Mouse (Mus musculus): ENCODE data around the gene Nmur1. TPM values are rescaled to one million over a fixed set of nuclear protein-coding genes. Genes with fewer than 3 reads are reported as not detected.

Nmur1 gene
- polyA plus RNA-seq, 1 experiment from 2014 or later: not detected

GRCm38 (mm10) chr1:86442832-86443231, 16.8 kb upstream of the Nmur1 start:
- peak overlapping the region; percentile 51 for H3K4me3 ChIP-seq (ENCODE audit: low read depth, low read length)
- ATAC-seq (ENCODE audit: low read depth) (no peak; the same call in 1 of the 2 replicates), DNase-seq (ENCODE audit: low spot score) (no peak)
- H3K4me2 ChIP-seq (ENCODE audit: low read depth, low read length): peak overlapping the region; percentile 97
- peak overlapping the region; percentile 100 for H3K27ac ChIP-seq (replicated peaks; ENCODE audit: low read depth, low read length)
- H3K9me3 ChIP-seq (ENCODE audit: control insufficient read depth, low read length): no peaks in the 10 kb centered on the region
- 4% methylated on average over 24 of the region's 24 CpGs for WGBS
- no peaks in the 10 kb centered on the region for H3K36me3 ChIP-seq (ENCODE audit: control insufficient read depth, insufficient read depth, low read length)
- H3K27me3 ChIP-seq (replicated peaks; ENCODE audit: control insufficient read depth, insufficient read depth, low read length): no peaks in the 10 kb centered on the region
- H3K4me1 ChIP-seq (ENCODE audit: control insufficient read depth, insufficient read depth, low read length): peaks cover 22% of the 10 kb centered on the region
- H3K9ac ChIP-seq (ENCODE audit: low read depth, low read length): peak overlapping the region; percentile 95

- WGBS: under 1% methylated on average over 67 of the region's 81 CpGs
- Histone ChIP-seq H3K27me3 (replicated peaks; ENCODE audit: control insufficient read depth, insufficient read depth, low read length) (no peaks in the 10 kb centered on the region), H3K4me1 (ENCODE audit: control insufficient read depth, insufficient read depth, low read length) (peaks cover 16% of the 10 kb centered on the region), H3K9ac (ENCODE audit: low read depth, low read length) (peak overlapping the region; percentile 95), H3K36me3 (ENCODE audit: control insufficient read depth, insufficient read depth, low read length) (no peaks in the 10 kb centered on the region), H3K27ac (replicated peaks; ENCODE audit: low read depth, low read length) (peak overlapping the region; percentile 100), H3K9me3 (ENCODE audit: control insufficient read depth, low read length) (no peaks in the 10 kb centered on the region), H3K4me2 (ENCODE audit: low read depth, low read length) (peak overlapping the region; percentile 97), H3K4me3 (ENCODE audit: low read depth, low read length) (peak overlapping the region; percentile 51)
- ATAC-seq (ENCODE audit: low read depth) (peak; percentile 69), DNase-seq (ENCODE audit: low spot score) (peak; percentile 93)
Measured at GRCm38 (mm10) chr1:86441980-86442831, 16.2 kb upstream of the Nmur1 start.

GRCm38 (mm10) chr1:86441724-86441979, 15.6 kb upstream of the Nmur1 start:
- no peak for ATAC-seq (ENCODE audit: low read depth)
- Histone ChIP-seq H3K36me3 (ENCODE audit: control insufficient read depth, insufficient read depth, low read length) (no peaks in the 10 kb centered on the region), H3K9ac (ENCODE audit: low read depth, low read length) (peak overlapping the region; percentile 95), H3K4me3 (ENCODE audit: low read depth, low read length) (peak overlapping the region; percentile 51), H3K4me2 (ENCODE audit: low read depth, low read length) (peak overlapping the region; percentile 97), H3K27me3 (replicated peaks; ENCODE audit: control insufficient read depth, insufficient read depth, low read length) (no peaks in the 10 kb centered on the region), H3K27ac (replicated peaks; ENCODE audit: low read depth, low read length) (peak overlapping the region; percentile 100), H3K9me3 (ENCODE audit: control insufficient read depth, low read length) (no peaks in the 10 kb centered on the region), H3K4me1 (ENCODE audit: control insufficient read depth, insufficient read depth, low read length) (peaks cover 16% of the 10 kb centered on the region)
- DNase-seq (ENCODE audit: low spot score): no peak
- WGBS: 0% methylated on average over 5 of the region's 5 CpGs

GRCm38 (mm10) chr1:86440887-86441723, 15.1 kb upstream of the Nmur1 start:
- Histone ChIP-seq H3K4me2 (ENCODE audit: low read depth, low read length) (peak overlapping the region; percentile 97), H3K9me3 (ENCODE audit: control insufficient read depth, low read length) (no peaks in the 10 kb centered on the region), H3K36me3 (ENCODE audit: control insufficient read depth, insufficient read depth, low read length) (no peaks in the 10 kb centered on the region), H3K9ac (ENCODE audit: low read depth, low read length) (peak overlapping the region; percentile 95), H3K4me3 (ENCODE audit: low read depth, low read length) (peak overlapping the region; percentile 51), H3K4me1 (ENCODE audit: control insufficient read depth, insufficient read depth, low read length) (peaks cover 16% of the 10 kb centered on the region), H3K27me3 (replicated peaks; ENCODE audit: control insufficient read depth, insufficient read depth, low read length) (no peaks in the 10 kb centered on the region), H3K27ac (replicated peaks; ENCODE audit: low read depth, low read length) (peak overlapping the region; percentile 100)
- WGBS: under 1% methylated on average over 29 of the region's 29 CpGs
- peak; percentile 10 for ATAC-seq (ENCODE audit: low read depth)
- peak; percentile 92 for DNase-seq (ENCODE audit: low spot score)

- Histone ChIP-seq H3K9ac (ENCODE audit: low read depth, low read length) (peak overlapping the region; percentile 95), H3K27me3 (replicated peaks; ENCODE audit: control insufficient read depth, insufficient read depth, low read length) (no peaks in the 10 kb centered on the region), H3K4me3 (ENCODE audit: low read depth, low read length) (peak overlapping the region; percentile 51), H3K4me1 (ENCODE audit: control insufficient read depth, insufficient read depth, low read length) (peaks cover 23% of the 10 kb centered on the region), H3K9me3 (ENCODE audit: control insufficient read depth, low read length) (no peaks in the 10 kb centered on the region), H3K27ac (replicated peaks; ENCODE audit: low read depth, low read length) (peak overlapping the region; percentile 100), H3K36me3 (ENCODE audit: control insufficient read depth, insufficient read depth, low read length) (no peaks in the 10 kb centered on the region), H3K4me2 (ENCODE audit: low read depth, low read length) (peak overlapping the region; percentile 97)
- peak; percentile 81 for ATAC-seq (ENCODE audit: low read depth)
- 3% methylated on average over 18 of the region's 18 CpGs for WGBS
- DNase-seq (ENCODE audit: low spot score): peak; percentile 97
Measured at GRCm38 (mm10) chr1:86440171-86440886, 14.3 kb upstream of the Nmur1 start.

- Histone ChIP-seq H3K27me3 (replicated peaks; ENCODE audit: control insufficient read depth, insufficient read depth, low read length) (no peaks in the 10 kb centered on the region), H3K36me3 (ENCODE audit: control insufficient read depth, insufficient read depth, low read length) (no peaks in the 10 kb centered on the region), H3K27ac (replicated peaks; ENCODE audit: low read depth, low read length) (peak overlapping the region; percentile 75), H3K9ac (ENCODE audit: low read depth, low read length) (peak overlapping the region; percentile 95), H3K4me1 (ENCODE audit: control insufficient read depth, insufficient read depth, low read length) (peaks cover 29% of the 10 kb centered on the region), H3K4me2 (ENCODE audit: low read depth, low read length) (peak overlapping the region; percentile 97; the same call in 1 of the 2 replicates), H3K9me3 (ENCODE audit: control insufficient read depth, low read length) (no peaks in the 10 kb centered on the region), H3K4me3 (ENCODE audit: low read depth, low read length) (no peak overlapping the region)
- no peak for ATAC-seq (ENCODE audit: low read depth)
- WGBS: 23% methylated on average over 8 of the region's 8 CpGs
- peak; percentile 51 for DNase-seq (ENCODE audit: low spot score)
Measured at GRCm38 (mm10) chr1:86439487-86440170, 13.6 kb upstream of the Nmur1 start.

- Histone ChIP-seq H3K4me2 (ENCODE audit: low read depth, low read length) (no peak overlapping the region), H3K27ac (replicated peaks; ENCODE audit: low read depth, low read length) (no peak overlapping the region), H3K4me3 (ENCODE audit: low read depth, low read length) (no peak overlapping the region), H3K27me3 (replicated peaks; ENCODE audit: control insufficient read depth, insufficient read depth, low read length) (no peaks in the 10 kb centered on the region), H3K4me1 (ENCODE audit: control insufficient read depth, insufficient read depth, low read length) (peaks cover 32% of the 10 kb centered on the region), H3K9me3 (ENCODE audit: control insufficient read depth, low read length) (no peaks in the 10 kb centered on the region), H3K36me3 (ENCODE audit: control insufficient read depth, insufficient read depth, low read length) (no peaks in the 10 kb centered on the region), H3K9ac (ENCODE audit: low read depth, low read length) (no peak overlapping the region)
- 73% methylated on average over 2 of the region's 2 CpGs for WGBS
- ATAC-seq (ENCODE audit: low read depth) (no peak), DNase-seq (ENCODE audit: low spot score) (peak; percentile 64)
Measured at GRCm38 (mm10) chr1:86438501-86438900, 12.5 kb upstream of the Nmur1 start.

- Histone ChIP-seq H3K4me1 (ENCODE audit: control insufficient read depth, insufficient read depth, low read length) (peaks cover 30% of the 10 kb centered on the region), H3K9ac (ENCODE audit: low read depth, low read length) (no peak overlapping the region), H3K9me3 (ENCODE audit: control insufficient read depth, low read length) (no peaks in the 10 kb centered on the region), H3K36me3 (ENCODE audit: control insufficient read depth, insufficient read depth, low read length) (no peaks in the 10 kb centered on the region), H3K27ac (replicated peaks; ENCODE audit: low read depth, low read length) (peak overlapping the region; percentile 35; the same call in 1 of the 2 replicates), H3K4me2 (ENCODE audit: low read depth, low read length) (no peak overlapping the region), H3K4me3 (ENCODE audit: low read depth, low read length) (no peak overlapping the region), H3K27me3 (replicated peaks; ENCODE audit: control insufficient read depth, insufficient read depth, low read length) (no peaks in the 10 kb centered on the region)
- no peak for DNase-seq (ENCODE audit: low spot score)
- no peak for ATAC-seq (ENCODE audit: low read depth)
- WGBS: 61% methylated on average over 6 of the region's 6 CpGs
Measured at GRCm38 (mm10) chr1:86438014-86438319, 11.9 kb upstream of the Nmur1 start.

Data from embryonic facial prominence, embryonic 14.5 days (tissue).